Mouse (Mus musculus): ENCODE data around the gene Svbp. TPM values are rescaled to one million over a fixed set of nuclear protein-coding genes. Genes with fewer than 3 reads are reported as not detected.

Gene Svbp
- polyA plus RNA-seq, 1 experiment from 2014 or later: 133 TPM

Other genes with a start within 250 kb of the Svbp start
- not detected in 2 replicates for gene Lao1, start 233.7 kb upstream of the Svbp start, polyA plus RNA-seq (2016; fragmentation: Nextera tagmentation; extraction: Ambion mirVana)
- 110 and 139 TPM in 2 replicates for gene Slc2a1, start 86.6 kb upstream of the Svbp start, polyA plus RNA-seq (2016; fragmentation: Nextera tagmentation; extraction: Ambion mirVana)
- 10.1 and 10.3 TPM in 2 replicates for gene Zfp691, start 21.1 kb upstream of the Svbp start, polyA plus RNA-seq (2016; fragmentation: Nextera tagmentation; extraction: Ambion mirVana)
- gene Ermap, start 5.3 kb upstream of the Svbp start, polyA plus RNA-seq (2016; fragmentation: Nextera tagmentation; extraction: Ambion mirVana): 6.8 and 7.7 TPM in 2 replicates
- not detected in 2 replicates for gene Tmem269, start 22.9 kb downstream of the Svbp start, polyA plus RNA-seq (2016; fragmentation: Nextera tagmentation; extraction: Ambion mirVana)
- 38.1 and 43.3 TPM in 2 replicates for gene AU022252, start 37.4 kb downstream of the Svbp start, polyA plus RNA-seq (2016; fragmentation: Nextera tagmentation; extraction: Ambion mirVana)
- gene P3h1, start 37.6 kb downstream of the Svbp start, polyA plus RNA-seq (2016; fragmentation: Nextera tagmentation; extraction: Ambion mirVana): 12.7 and 16.0 TPM in 2 replicates
- gene Cldn19, start 60.1 kb downstream of the Svbp start, polyA plus RNA-seq (2016; fragmentation: Nextera tagmentation; extraction: Ambion mirVana): not detected in 2 replicates
- gene Ybx1, start 99.3 kb downstream of the Svbp start, polyA plus RNA-seq (2016; fragmentation: Nextera tagmentation; extraction: Ambion mirVana): 1,026 and 1,071 TPM in 2 replicates
- 152 and 173 TPM in 2 replicates for gene Ppih, start 125.2 kb downstream of the Svbp start, polyA plus RNA-seq (2016; fragmentation: Nextera tagmentation; extraction: Ambion mirVana)
- 4.7 and 7.0 TPM in 2 replicates for gene Ccdc30, start 220.2 kb downstream of the Svbp start, polyA plus RNA-seq (2016; fragmentation: Nextera tagmentation; extraction: Ambion mirVana)
- gene Ppcs, start 227.1 kb downstream of the Svbp start, polyA plus RNA-seq (2016; fragmentation: Nextera tagmentation; extraction: Ambion mirVana): 37.1 and 41.4 TPM in 2 replicates
- 0.20 TPM in 1 of 2 replicates, not detected in the other for gene Zmynd12, start 227.5 kb downstream of the Svbp start, polyA plus RNA-seq (2016; fragmentation: Nextera tagmentation; extraction: Ambion mirVana)